ENCODE assay signal across 8 mouse cellular contexts in genomic region chrX:105929478-105930038, GRCm38 (mm10). TPM values are rescaled to one million over a fixed set of nuclear protein-coding genes. Genes with fewer than 3 reads are reported as not detected.
A peak's percentile ranks its signal among the peaks of the same experiment; 100 is the strongest.
DNase-seq lines count a peak whose midpoint lies in the region; ATAC-seq and TF ChIP-seq lines count a peak whose summit lies in the region.

No protein-coding gene starts in this region.

- intact Hi-C loops in heart, adult 2 months (cut with DNase I) = loop anchor here (5.0 to 10.0 kb wide), 3 partner anchors 38 to 255 kb away; partner anchors contain the start of genes Magt1 and Pgk1
- intact Hi-C loops in heart, postnatal 25 days (cut with DNase I) = loop anchor here (5.0 kb wide), 1 partner anchor 83 kb away; the partner anchor contains the start of gene Magt1

- H3K27me3 ChIP-seq in heart, adult 2 months (ENCODE audit: control insufficient read depth, insufficient read depth, low read length) = no peaks in the 10 kb centered on the region
- no peaks in the 10 kb centered on the region for H3K27me3 ChIP-seq in hindbrain, embryonic 11.5 days (ENCODE audit: control insufficient read depth, insufficient read depth, low read length)
- H3K27me3 ChIP-seq in megakaryocyte, embryonic 14.5 days (replicated peaks) = peaks cover 3% of the 10 kb centered on the region

- no peak overlapping the region for H3K9ac ChIP-seq in heart, adult 2 months (ENCODE audit: low read depth, low read length)
- H3K9ac ChIP-seq in ES-E14 (ENCODE audit: insufficient read depth, low read depth, low read length, poor library complexity, severe bottlenecking) = no peak overlapping the region
- H3K9ac ChIP-seq in hindbrain, embryonic 11.5 days (ENCODE audit: low read depth, low read length) = no peak overlapping the region

- no peak for TF ChIP-seq CTCF in heart, adult 2 months (IDR thresholded peaks at IDR 0.05)

- H3K27ac ChIP-seq in heart, adult 2 months = peak overlapping the region; percentile 86
- no peak overlapping the region for H3K27ac ChIP-seq in ES-E14 (ENCODE audit: insufficient read depth, low read depth, low read length, poor library complexity, severe bottlenecking)
- H3K27ac ChIP-seq in hindbrain, embryonic 11.5 days (ENCODE audit: low read depth, low read length) = 0 out of 2 replicates have a peak overlapping the region, but pooled peaks have one; percentile 90

- H3K4me3 ChIP-seq in heart, adult 2 months = peak overlapping the region; percentile 59
- peak overlapping the region; percentile 8 to 91; a peak in 2 of 4 replicates for H3K4me3 ChIP-seq in ES-E14 (ENCODE audit: insufficient read depth in 1 of 2, low read depth in 1 of 2, low read length in 2 of 2, poor library complexity in 1 of 2, severe bottlenecking in 1 of 2)
- peak overlapping the region; percentile 63 for H3K4me3 ChIP-seq in hindbrain, embryonic 11.5 days (ENCODE audit: low read depth, low read length)
- peak overlapping the region; percentile 93 for H3K4me3 ChIP-seq in megakaryocyte, embryonic 14.5 days (replicated peaks)

- no peak; the same call in 1 of the 2 replicates for TF ChIP-seq POLR2A in heart, adult 2 months (IDR thresholded peaks at IDR 0.05; ENCODE audit: insufficient read depth, low read depth, low read length)

- peaks cover 2% of the 10 kb centered on the region; the same call in 1 of the 2 replicates for H3K79me2 ChIP-seq in heart, adult 2 months (replicated peaks; ENCODE audit: control insufficient read depth, insufficient read depth, low read length)

- in situ Hi-C loops in ES-E14 (cut with MboI; ENCODE audit: low sequenced_read_pairs in 2 of 2, unreplicated experiment in 2 of 2) = loop anchor here in 1 of 2 experiments (10.0 kb wide), 1 partner anchor 245 kb away; no protein-coding TSS in a partner anchor

- H3K4me1 ChIP-seq in heart, adult 2 months (ENCODE audit: control insufficient read depth, insufficient read depth, low read length) = peaks cover 5% of the 10 kb centered on the region
- peaks cover 2% of the 10 kb centered on the region in 2 experiments; a peak in 2 of 4 replicates for H3K4me1 ChIP-seq in ES-E14 (ENCODE audit: control insufficient read depth in 2 of 2, insufficient read depth in 2 of 2, low read length in 2 of 2, poor library complexity in 1 of 2)
- H3K4me1 ChIP-seq in hindbrain, embryonic 11.5 days (replicated peaks; ENCODE audit: control insufficient read depth, insufficient read depth, low read length) = no peaks in the 10 kb centered on the region
- H3K4me1 ChIP-seq in megakaryocyte, embryonic 14.5 days = peaks cover 21% of the 10 kb centered on the region

- no peaks in the 10 kb centered on the region for H3K9me3 ChIP-seq in ES-E14 (ENCODE audit: control insufficient read depth, insufficient read depth, low read depth, low read length)
- no peaks in the 10 kb centered on the region for H3K9me3 ChIP-seq in hindbrain, embryonic 11.5 days (ENCODE audit: control insufficient read depth, low read length)
- H3K9me3 ChIP-seq in megakaryocyte, embryonic 14.5 days = peaks cover 7% of the 10 kb centered on the region

- H3K36me3 ChIP-seq in heart, adult 2 months (ENCODE audit: control insufficient read depth, insufficient read depth, low read length) = peaks cover 2% of the 10 kb centered on the region
- peaks cover 6% of the 10 kb centered on the region for H3K36me3 ChIP-seq in ES-E14 (ENCODE audit: control insufficient read depth, insufficient read depth, low read length, poor library complexity, severe bottlenecking)
- no peaks in the 10 kb centered on the region for H3K36me3 ChIP-seq in hindbrain, embryonic 11.5 days (ENCODE audit: control insufficient read depth, insufficient read depth, low read length)
- no peaks in the 10 kb centered on the region for H3K36me3 ChIP-seq in megakaryocyte, embryonic 14.5 days (replicated peaks; ENCODE audit: low read length)

- H3K4me2 ChIP-seq in hindbrain, embryonic 11.5 days (replicated peaks; ENCODE audit: low read depth, low read length) = peak overlapping the region; percentile 17; the same call in 1 of the 2 replicates

- 28% methylated on average over 8 of the region's 8 CpGs for WGBS in heart, adult 2 months
- WGBS in hindbrain, embryonic 11.5 days = 40% methylated on average over 8 of the region's 8 CpGs

- no peak for TF ChIP-seq EP300 in heart, adult 2 months (IDR thresholded peaks at IDR 0.05; ENCODE audit: insufficient read depth, low read depth, low read length)

- ATAC-seq in hindbrain, embryonic 11.5 days (ENCODE audit: low FRiP score) = no peak; the same call in 1 of the 2 replicates

- DNase-seq in heart, adult 2 months = no peak
- no peak for DNase-seq in heart, postnatal 25 days (ENCODE audit: low spot score)
- no peak for DNase-seq in ES-E14 (ENCODE audit: low read depth, low spot score)
- DNase-seq in hindbrain, embryonic 11.5 days (ENCODE audit: low spot score) = no peak
- no peak for DNase-seq in right cerebral cortex, postnatal 25 days
- DNase-seq in layer of hippocampus, adult 9-10 months (ENCODE audit: low spot score) = no peak
- DNase-seq in urinary bladder, postnatal 14 days (ENCODE audit: low spot score) = no peak

TF ChIP-seq in ES-E14, 5 proteins besides CTCF, POLR2A, EP300 and RAD21:
- no peak for TF ChIP-seq HCFC1 (IDR thresholded peaks at IDR 0.05; ENCODE audit: borderline replicate concordance, insufficient read depth, low read length)
- no peak for TF ChIP-seq ZC3H11A (IDR thresholded peaks at IDR 0.05; ENCODE audit: borderline replicate concordance, low read depth, low read length)
- no peak for TF ChIP-seq ZNF384 (IDR thresholded peaks at IDR 0.05; ENCODE audit: low read depth, low read length)
- no peak for TF ChIP-seq MAFK (IDR thresholded peaks at IDR 0.05; ENCODE audit: insufficient read depth, low read depth, low read length)
- TF ChIP-seq CHD2 (IDR thresholded peaks at IDR 0.05; ENCODE audit: low read depth, low read length) = no peak

RNA-seq across cellular contexts. Expression of gene Atrx, which starts 0.4 kb away (rescaled TPM):
- 10 to 100 TPM; 55.6 to 64.9 TPM for total RNA-seq in heart, adult 2 months (2021)
- 14.1 and 20.8 TPM in 2 replicates for polyA plus RNA-seq in heart, adult 2 months (2012; rRNA removed)
- total RNA-seq in heart, postnatal 25 days (2021) = 10 to 100 TPM; 63.9 to 73.3 TPM
- total RNA-seq in ES-E14 (2012; rRNA removed) = 189 and 191 TPM in 2 replicates
- polyA plus RNA-seq in hindbrain, embryonic 11.5 days (2014; fragmentation: Nextera tagmentation; extraction: Ambion mirVana) = 193 and 234 TPM in 2 replicates
- 6.7 TPM in 1 of 2 replicates, not detected in the other for polyA plus RNA-seq in megakaryocyte, embryonic 14.5 days (2012; ENCODE audit: insufficient read depth, low replicate concordance)
